Mouse (Mus musculus) E14TG2a.4 (cell line): ENCODE results near the gene Ppp2r5d.

ENCODE experiments used
- CTCF ChIP-seq: conservative IDR thresholded peaks from 2 replicates; pipeline ENCODE4 v1.5.1; 2014; ENCODE audit warnings: low read length
- NANOG ChIP-seq: IDR thresholded peaks from 2 replicates; pipeline ENCODE4 v1.6.1; 2014; ENCODE audit warnings: borderline replicate concordance, low read length, mixed read lengths
- POU5F1 ChIP-seq: IDR thresholded peaks from 2 replicates; pipeline ENCODE4 v1.6.1; 2014; ENCODE audit warnings: low read length, borderline replicate concordance

DNA sequence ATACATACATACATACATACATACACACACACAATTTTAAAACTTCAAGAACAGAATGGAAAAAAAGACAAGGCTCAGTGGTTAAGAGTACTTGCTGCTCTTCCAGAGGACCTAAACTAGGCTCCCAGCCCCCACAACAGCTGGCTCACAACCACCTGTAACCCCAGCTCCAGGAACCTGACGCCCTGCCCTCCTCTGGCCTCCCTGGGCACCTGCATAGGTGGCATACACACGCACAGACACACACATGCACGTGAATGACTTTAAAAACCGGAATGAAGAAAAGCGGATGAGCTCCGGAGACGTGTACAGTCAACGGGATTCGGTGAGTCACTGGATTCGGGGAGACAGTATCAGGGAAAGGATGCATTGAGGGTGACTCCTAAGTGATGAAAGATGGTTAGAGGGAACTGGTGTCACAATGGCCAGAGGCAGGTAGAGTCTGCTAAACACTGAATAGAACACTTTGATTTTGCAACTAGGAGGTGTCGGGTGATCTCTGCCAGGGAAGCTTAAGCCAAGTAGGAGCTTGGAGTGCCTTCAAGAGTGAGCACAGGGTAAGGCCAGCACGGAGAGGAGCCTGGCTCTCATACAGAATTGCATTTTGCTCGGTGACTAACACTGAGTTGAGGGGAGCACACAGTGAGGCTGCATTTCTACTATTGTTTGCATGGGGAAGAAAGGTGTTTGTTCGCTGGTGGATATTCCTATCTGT, 1.6 kb upstream of the Ppp2r5d start:
- TF ChIP-seq CTCF (no peak), POU5F1 (no peak), NANOG (no peak)
